Mouse (Mus musculus): ENCODE data around the gene Ebp.

Ebp gene

DNA sequence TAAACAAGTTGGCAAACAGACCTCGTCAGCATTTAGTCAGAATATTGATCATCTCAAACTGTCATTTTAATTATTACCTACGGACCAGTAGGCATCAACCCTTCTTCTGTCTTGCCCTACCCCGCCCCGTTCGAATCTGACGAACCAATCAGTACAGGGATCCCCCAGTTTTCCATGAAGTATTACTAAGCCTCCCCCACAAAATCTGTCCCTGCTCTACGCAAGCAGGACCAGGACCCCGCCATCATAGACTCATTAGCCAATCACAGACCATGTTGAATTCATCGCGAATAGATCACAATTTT lies at the start of gene Ebp:
Gene Ebp (minus strand): TSS at position 94 of the 305 bp plus-strand sequence.
- in situ Hi-C loops (cut with MboI; ENCODE audit: low pct_unique_long_range_greater_than_20kb in 1 of 2, low sequenced_read_pairs in 2 of 2, unreplicated experiment in 1 of 2) = loop anchor here in 1 of 2 experiments (5.0 kb wide), 1 partner anchor 36 kb away; no protein-coding TSS in a partner anchor

DNA sequence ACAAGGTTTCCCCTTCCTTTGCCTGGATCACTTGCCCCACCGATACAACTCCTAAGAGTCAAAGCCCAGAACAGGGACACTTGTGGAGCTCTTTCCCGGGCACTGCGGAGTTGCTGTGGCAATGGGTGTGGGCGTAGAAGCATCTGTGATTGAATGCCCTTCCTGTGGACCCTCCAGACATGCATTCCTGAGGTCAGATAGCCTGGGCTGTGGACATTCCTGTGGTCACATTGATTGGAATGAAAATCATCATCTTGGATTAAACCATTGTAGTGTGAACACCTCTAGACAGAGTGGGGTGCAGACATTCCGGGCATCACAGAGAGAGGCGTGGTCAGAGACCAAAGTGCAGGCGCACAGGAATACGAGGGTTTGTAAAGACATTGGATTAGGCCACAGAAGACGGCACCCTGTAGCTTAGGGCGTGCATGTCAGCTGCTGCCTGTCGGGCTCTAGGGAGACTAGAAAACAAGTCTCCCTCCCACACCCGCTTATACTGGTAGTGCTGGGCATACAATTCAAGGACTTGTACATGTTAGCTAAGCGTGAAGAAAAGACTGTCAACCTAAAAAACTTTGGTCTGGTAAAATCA lies 45.6 kb upstream of the Ebp start:
- in situ Hi-C loops (cut with MboI; ENCODE audit: low pct_unique_long_range_greater_than_20kb in 1 of 2, low sequenced_read_pairs in 2 of 2, unreplicated experiment in 1 of 2) = no loop called here

DNA sequence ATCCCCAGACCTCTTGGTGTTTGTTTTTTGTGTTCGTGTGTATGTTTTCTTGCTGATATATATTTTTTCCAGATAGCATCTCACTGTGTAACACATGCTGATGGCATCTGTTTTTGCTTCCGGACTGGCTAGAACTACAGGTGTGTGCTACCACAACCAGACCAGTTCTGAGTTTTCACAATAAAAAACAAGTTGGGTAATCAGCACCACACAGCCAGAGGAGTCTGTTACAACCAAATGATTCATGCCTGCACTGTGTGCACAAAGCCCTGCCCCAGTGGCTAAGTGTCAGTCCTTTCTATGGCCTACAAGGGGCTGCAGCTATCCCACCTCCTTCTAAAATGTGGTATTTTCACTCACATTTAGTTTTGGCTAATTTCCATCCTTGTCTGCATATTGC lies 43.4 kb upstream of the Ebp start:
- in situ Hi-C loops (cut with MboI; ENCODE audit: low pct_unique_long_range_greater_than_20kb in 1 of 2, low sequenced_read_pairs in 2 of 2, unreplicated experiment in 1 of 2) = no loop called here

DNA sequence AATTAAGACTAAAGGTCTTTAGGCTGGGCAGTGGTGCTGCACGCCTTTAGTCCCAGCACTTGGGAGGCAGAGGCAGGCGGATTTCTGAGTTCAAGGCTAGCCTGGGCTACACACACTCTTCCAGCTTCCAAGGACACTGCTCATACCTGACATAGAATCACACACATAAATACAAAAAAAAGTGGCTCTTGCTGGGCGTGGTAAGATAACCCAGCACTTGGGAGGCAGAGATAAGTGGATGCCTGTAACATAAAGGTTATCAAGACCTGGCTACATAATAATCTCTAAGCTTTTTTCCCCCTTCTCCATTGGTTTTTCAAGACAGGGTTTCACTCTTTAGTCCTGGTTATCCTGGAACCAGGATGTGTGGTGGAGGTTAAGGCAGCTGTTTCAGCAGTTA lies 40.3 kb upstream of the Ebp start:
- in situ Hi-C loops (cut with MboI; ENCODE audit: low pct_unique_long_range_greater_than_20kb in 1 of 2, low sequenced_read_pairs in 2 of 2, unreplicated experiment in 1 of 2) = no loop called here

DNA sequence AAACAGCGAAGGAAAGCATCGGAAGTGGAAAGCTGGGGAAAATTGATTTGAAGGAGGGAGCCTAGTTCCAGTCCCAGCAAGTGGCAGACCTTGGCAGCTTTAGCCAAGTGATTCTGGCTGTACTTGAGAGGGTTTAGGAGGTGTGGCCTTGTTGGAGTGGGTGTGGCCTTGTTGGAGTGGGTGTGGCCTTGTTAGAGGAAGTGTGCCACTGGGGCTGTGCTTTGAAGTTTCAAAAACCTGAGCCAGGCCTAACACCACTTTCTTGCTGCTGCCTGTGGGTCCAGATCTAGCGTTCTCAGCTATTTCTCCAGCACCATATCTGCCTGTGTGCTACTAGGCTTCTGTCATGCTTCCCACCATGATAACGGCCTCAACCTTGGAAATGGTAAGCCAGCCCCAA lies 37.0 kb upstream of the Ebp start:
- in situ Hi-C loops (cut with MboI; ENCODE audit: low pct_unique_long_range_greater_than_20kb in 1 of 2, low sequenced_read_pairs in 2 of 2, unreplicated experiment in 1 of 2) = no loop called here

DNA sequence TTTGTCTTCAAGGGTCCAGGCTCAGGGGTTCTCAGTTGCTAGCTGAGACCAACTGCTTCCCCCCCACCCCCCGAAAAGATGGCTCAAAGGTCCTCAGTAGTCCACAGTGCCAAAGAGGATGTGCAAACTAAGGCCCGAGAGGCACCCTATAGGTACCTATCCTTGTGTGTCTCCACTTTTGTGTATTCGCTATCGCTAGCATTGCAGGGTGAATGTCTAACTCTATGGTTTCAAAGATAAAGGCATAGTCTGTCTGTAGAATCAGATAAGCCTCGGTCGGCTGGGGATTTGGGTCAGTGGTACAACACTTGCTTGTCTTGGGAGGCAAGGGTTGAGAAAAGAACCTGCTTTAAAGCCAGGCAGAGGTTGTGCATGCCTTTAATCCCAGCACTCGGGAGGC lies 30.2 kb upstream of the Ebp start:
- in situ Hi-C loops (cut with MboI; ENCODE audit: low pct_unique_long_range_greater_than_20kb in 1 of 2, low sequenced_read_pairs in 2 of 2, unreplicated experiment in 1 of 2) = loop anchor here in 1 of 2 experiments (5.0 kb wide), 1 partner anchor 51 kb away; no protein-coding TSS in a partner anchor

DNA sequence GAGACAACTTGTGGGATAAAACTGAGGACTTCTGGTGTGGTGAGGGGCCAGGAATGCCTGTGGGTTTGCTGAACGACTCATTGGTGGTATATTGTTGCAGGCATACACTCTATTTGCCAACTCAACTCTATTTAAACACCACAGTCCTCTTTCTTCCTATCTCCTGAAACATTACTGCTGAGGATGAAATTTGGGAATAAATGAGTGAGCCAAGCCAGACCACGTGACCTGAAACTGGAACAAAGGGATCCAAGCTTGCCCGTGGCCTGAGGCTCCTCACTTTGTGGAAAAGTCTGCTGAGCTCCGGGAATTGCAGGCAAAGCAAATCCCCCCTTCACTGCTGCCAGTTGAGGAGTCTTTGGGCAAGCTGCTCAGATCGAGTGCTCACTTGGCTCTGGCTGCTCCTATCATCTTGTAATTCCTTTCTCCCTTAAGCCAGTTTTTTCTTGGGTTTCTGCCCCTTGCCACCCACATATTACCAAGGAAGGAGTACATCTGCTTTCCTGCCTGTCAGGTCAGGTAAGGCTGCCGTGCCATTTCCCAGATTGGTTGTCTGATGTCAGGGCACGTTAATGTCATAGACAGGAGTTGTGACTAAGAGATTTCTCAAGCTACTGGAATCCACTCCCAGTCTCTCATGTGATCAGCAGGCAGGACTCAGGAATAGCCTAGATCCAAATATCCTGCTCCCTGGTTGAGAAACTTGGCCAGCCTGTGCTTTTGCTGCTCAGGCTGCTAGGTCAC lies 29.5 kb upstream of the Ebp start:
- in situ Hi-C loops (cut with MboI; ENCODE audit: low pct_unique_long_range_greater_than_20kb in 1 of 2, low sequenced_read_pairs in 2 of 2, unreplicated experiment in 1 of 2) = loop anchor here in 1 of 2 experiments (5.0 kb wide), 1 partner anchor 51 kb away; no protein-coding TSS in a partner anchor

DNA sequence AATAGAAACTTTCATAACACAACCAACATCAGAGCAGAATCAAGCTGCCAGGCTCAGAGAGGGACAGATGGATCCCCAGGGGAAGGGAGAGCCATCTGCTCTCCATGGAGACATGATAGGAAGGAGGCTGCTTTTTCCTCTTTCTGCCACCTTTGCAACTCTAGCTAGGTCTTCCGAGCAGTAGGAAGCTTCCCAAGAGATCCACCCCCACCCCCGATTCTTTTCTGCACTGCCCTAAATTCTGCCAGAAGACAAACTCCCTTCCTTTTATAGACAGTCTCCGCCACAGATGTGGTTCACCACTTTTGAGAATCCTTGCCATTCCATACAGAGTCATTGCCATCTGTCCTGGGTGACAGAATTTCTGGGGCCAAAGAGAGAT lies 29.0 kb upstream of the Ebp start:
- in situ Hi-C loops (cut with MboI; ENCODE audit: low pct_unique_long_range_greater_than_20kb in 1 of 2, low sequenced_read_pairs in 2 of 2, unreplicated experiment in 1 of 2) = loop anchor here in 1 of 2 experiments (5.0 kb wide), 1 partner anchor 50 kb away; no protein-coding TSS in a partner anchor

DNA sequence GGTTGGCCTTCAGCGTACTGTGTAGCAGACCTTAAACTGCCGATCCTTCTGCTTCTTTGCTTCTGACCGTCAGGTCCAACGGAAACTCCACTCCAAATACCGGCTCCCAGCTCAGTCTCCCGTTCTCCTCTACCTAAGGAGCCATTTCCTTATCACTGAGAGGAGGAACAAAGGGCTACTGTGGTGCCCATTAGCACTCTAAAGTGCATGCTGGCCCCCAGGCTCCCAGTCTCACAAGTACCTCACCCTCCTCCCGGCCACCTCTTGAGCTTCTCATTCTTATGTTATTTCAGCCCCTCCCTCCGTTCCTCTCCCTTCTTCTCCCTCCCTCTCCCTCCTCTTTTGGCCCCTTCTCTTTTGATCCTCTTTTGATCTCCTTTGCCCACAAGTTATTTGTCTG lies 26.3 kb upstream of the Ebp start:
- in situ Hi-C loops (cut with MboI; ENCODE audit: low pct_unique_long_range_greater_than_20kb in 1 of 2, low sequenced_read_pairs in 2 of 2, unreplicated experiment in 1 of 2) = loop anchor here in 1 of 2 experiments (5.0 kb wide), 1 partner anchor 47 kb away; no protein-coding TSS in a partner anchor

DNA sequence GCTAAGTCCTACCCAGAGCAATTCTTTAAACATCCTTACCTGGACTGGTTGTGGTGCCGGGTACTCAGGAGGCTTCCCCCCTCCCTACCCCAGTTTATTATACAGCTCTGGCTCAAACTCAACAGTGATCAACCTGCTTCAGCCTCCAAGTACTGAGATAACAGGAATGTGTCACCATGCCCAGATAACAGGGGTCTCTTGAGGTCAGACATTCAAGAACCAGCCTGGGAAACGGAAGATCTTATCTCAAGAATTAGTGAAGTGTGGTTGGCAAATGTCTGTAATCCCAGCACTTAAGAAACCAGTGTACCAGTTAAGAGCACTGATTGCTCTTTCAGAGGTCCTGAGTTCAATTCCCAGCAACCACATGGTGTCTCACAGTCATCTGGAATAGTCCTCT lies 24.8 kb upstream of the Ebp start:
- in situ Hi-C loops (cut with MboI; ENCODE audit: low pct_unique_long_range_greater_than_20kb in 1 of 2, low sequenced_read_pairs in 2 of 2, unreplicated experiment in 1 of 2) = no loop called here

DNA sequence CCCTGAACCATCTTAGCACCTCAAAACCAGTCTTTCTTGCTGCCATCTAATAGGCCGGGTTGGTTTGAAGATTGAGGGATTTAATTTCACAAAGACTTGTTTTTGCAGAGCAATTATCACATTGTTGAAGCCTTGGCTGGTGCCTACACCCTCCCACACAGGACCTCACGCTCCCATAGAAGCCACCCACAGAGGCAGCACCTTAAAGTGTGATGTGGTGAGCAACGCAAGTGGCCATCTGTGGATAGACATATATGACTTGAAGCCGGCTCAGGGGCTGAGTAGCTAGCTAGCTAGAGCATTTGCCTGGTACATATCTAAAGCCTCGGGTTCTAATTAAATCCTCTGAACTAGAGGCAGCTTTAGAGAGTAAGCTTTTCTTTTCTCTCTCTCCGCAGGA lies 24.1 kb upstream of the Ebp start:
- in situ Hi-C loops (cut with MboI; ENCODE audit: low pct_unique_long_range_greater_than_20kb in 1 of 2, low sequenced_read_pairs in 2 of 2, unreplicated experiment in 1 of 2) = no loop called here

DNA sequence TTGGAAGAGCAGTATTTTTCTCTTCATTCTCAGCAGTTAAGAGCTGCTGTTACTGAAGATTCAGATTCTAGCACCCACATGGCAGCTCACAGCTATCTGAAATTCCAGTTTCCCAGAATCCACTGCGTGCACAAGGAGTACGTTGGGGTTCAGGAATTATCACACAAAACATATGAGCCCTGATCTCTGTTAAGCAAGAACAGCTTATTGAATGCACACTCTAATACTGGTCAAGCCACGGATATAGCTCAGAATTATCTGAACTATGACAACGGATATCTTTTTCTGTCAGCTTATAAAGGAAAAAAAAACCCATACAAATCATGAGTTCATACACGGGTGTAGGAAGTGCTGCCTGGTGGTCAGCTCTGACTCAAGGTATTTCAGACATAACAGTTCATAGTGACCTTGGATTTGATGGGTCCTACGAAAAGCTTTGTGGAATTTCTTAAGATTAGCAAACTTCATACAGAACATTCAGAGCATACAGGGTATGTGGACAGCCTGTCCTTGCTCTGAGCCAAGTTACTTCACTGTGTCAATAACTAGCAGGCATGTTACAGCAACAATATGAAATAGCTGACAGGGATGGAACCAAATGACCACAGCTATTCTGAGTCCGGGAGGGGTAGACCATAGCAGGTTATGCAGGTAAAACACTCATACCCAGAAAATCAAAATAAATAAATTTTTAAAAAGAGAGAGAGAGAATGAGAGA lies 18.3 kb upstream of the Ebp start:
- in situ Hi-C loops (cut with MboI; ENCODE audit: low pct_unique_long_range_greater_than_20kb in 1 of 2, low sequenced_read_pairs in 2 of 2, unreplicated experiment in 1 of 2) = no loop called here

DNA sequence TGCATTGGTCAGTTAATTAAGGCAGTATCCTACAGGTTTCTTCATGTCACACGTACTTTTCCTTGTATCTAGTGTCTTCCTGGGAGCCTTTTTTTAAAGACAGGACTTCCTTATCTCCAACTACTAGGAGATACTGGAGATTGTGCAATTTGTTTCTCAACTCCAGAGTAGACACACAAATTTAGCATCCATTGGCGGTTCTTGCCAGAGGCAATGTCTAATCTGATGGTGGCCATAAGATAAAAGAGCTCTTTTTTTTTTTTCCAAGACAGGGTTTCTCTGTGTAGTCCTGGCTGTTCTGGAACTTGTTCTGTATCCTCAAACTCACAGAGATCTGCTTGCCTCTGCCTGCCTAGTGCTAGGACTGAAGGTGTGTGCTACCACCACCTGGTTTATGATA lies 16.4 kb upstream of the Ebp start:
- in situ Hi-C loops (cut with MboI; ENCODE audit: low pct_unique_long_range_greater_than_20kb in 1 of 2, low sequenced_read_pairs in 2 of 2, unreplicated experiment in 1 of 2) = no loop called here

DNA sequence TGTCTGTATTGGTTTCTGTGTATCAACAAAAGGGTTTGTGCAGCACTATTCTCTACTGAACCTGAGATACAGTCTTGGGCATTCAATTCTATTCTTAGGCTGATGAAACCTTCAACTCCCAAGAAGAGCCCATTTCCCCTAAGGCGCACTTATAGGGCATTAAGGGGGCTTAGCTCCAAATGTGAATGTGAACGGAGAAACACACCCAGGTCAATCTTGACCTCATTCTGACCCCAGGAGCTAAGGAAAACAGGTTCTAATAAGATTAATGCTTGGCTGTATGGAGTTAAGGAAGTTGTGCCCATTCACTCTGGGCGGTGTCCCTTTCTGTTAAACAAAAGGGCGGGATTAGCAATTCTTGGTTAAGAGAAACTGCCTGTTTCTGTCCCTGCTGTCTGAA lies 13.9 kb upstream of the Ebp start:
- in situ Hi-C loops (cut with MboI; ENCODE audit: low pct_unique_long_range_greater_than_20kb in 1 of 2, low sequenced_read_pairs in 2 of 2, unreplicated experiment in 1 of 2) = no loop called here

DNA sequence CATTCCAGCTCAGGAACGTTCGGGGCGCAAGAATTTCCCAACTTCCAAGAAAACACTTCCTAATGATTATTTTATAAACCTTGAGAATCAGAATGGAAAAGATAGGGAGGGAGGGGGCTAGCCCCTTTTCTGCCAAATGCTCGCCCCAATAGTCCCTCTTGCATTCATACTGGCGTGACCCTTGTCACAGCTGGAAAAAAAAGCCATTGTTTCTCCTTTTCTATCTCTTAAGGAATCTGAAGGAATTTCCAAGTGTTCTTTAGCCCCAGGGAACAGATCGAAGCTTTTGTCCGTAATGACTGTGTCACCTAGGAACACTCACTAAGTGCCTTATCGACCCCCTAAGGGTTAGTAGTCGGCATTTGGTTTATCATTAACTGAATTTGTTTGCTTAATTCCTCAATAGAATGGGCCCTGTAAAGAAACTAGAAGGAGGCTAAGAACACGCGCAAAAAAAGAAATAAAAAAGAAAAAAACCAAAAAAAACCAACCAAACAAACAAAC lies 13.4 kb upstream of the Ebp start:
- in situ Hi-C loops (cut with MboI; ENCODE audit: low pct_unique_long_range_greater_than_20kb in 1 of 2, low sequenced_read_pairs in 2 of 2, unreplicated experiment in 1 of 2) = no loop called here

DNA sequence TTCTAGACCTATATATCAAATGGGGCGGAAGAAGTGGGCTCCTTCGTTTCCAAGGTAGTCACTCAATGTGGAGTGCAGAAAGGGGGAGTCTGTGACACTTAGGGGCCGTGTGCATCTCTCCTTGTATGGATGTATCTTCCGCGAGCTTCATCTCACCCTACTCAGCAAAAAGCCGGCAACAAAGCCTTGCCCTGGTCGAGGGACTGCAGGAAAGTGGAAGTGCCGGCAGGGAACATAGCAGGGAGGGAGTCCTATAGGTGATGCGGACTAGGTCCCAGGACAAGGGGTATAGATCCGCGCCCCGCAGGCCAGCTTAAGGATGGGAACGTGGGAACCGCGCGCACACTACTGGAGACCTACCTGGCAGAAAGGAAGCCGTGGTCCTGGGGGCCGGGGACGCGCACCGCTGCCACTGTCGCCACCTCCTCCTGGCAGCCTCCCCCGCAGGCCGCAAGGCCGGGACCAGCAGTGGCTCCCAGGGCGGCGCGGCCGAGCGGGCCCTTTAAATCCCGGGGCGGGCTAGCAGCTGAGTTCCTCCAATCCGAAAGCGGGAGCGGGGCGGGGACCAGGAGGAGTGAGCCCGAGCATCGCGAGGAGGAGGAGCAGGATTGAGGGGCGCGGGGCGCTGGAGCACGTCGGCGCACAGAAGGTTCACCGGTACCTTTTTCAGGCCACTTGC lies 12.8 kb upstream of the Ebp start, which contains the start of gene Porcn:
Gene Porcn (minus strand): TSS at position 511 of the 679 bp plus-strand sequence.
- in situ Hi-C loops (cut with MboI; ENCODE audit: low pct_unique_long_range_greater_than_20kb in 1 of 2, low sequenced_read_pairs in 2 of 2, unreplicated experiment in 1 of 2) = no loop called here

DNA sequence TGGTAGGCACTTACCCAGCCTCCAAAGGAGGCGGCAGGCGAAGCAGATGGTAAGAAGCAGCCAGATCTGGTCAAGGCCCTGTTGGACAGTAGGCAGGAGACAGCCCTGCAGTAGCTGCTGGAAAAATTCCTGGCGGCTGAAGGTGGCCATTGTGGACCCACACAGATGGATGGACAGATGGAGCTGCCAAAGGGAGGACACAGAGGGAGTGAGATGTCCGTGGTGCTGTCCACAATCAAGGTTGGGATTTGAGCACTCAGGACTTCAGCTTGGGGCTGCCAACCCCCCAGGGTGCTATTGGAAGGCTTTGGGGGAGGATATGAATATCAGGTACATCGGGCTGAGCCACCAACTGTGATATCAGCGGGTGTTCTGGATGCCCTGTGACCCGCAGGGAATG lies 12.2 kb upstream of the Ebp start:
- in situ Hi-C loops (cut with MboI; ENCODE audit: low pct_unique_long_range_greater_than_20kb in 1 of 2, low sequenced_read_pairs in 2 of 2, unreplicated experiment in 1 of 2) = no loop called here

DNA sequence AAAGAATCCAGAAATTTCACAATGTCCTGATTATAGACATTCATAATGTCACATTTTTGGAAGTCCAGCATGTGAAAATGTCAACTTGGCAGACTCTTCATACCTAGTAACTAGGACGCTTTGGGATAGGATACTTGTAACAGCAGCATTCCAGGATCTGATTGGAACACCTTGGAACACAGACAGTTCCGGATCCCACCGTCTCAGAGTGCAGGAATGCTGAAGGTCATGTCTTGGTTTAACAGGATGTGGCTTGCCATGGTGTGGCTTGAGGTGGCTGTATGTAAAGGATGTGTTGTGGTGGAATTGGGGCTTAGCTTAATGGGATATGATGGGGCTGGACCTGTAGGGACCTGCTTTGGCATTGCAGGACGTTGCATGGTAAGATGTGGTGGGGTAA lies 11.8 kb upstream of the Ebp start:
- in situ Hi-C loops (cut with MboI; ENCODE audit: low pct_unique_long_range_greater_than_20kb in 1 of 2, low sequenced_read_pairs in 2 of 2, unreplicated experiment in 1 of 2) = no loop called here

DNA sequence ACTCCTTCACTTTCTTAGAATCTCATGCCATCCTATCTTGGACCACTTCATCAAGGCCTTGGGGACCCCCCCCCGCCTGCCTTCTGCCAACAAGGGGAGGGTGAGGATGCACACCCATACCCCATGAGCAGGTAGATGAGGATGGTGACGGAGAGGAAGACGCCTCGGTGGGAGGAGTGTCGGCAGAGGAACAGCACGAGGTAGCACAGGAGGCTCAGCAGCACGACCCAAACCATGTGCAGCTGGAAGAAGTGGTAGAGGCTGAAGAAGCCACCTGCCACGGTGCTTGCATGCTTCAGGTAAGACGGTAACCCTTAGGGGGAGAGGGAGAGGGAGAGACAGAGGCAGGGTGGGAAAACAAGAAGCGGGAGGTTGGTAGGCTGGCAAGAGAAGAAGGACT lies 10.8 kb upstream of the Ebp start:
- in situ Hi-C loops (cut with MboI; ENCODE audit: low pct_unique_long_range_greater_than_20kb in 1 of 2, low sequenced_read_pairs in 2 of 2, unreplicated experiment in 1 of 2) = no loop called here

Measured in mouse embryonic stem cell (cell line).